Mouse (Mus musculus): Measurements from ENCODE around the gene Rac2. TPM values are rescaled to one million over a fixed set of nuclear protein-coding genes. Genes with fewer than 3 reads are reported as not detected.

Rac2 gene
- polyA plus RNA-seq, 1 experiment from 2014 or later: 13.3 TPM

GRCm38 (mm10) chr15:78530671-78531450, 41.7 kb downstream of the Rac2 start, which contains the start of gene C1qtnf6:
Gene C1qtnf6 (minus strand): TSS chr15:78531416.
- 65% methylated on average over 17 of the region's 17 CpGs for WGBS
- H3K36me3 ChIP-seq: 0 out of 2 replicates have a peak, but pooled peaks cover 2% of the 10 kb centered on the region
- no peaks in the 10 kb centered on the region for H3K9me3 ChIP-seq
- peak within 1 kb of the TSS; percentile 86 for H3K27ac ChIP-seq
- ATAC-seq (ENCODE audit: insufficient number of reproducible peaks, insufficient read depth, low FRiP score, low TSS enrichment, low read depth): no peak
- peaks cover 42% of the 10 kb centered on the region for H3K4me1 ChIP-seq
- peak within 1 kb of the TSS; percentile 25 for H3K4me3 ChIP-seq
- H3K9ac ChIP-seq: peak within 1 kb of the TSS; percentile 67
- peak within 1 kb of the TSS; percentile 58 for H3K4me2 ChIP-seq
- no peaks in the 10 kb centered on the region; the same call in 1 of the 2 replicates for H3K27me3 ChIP-seq

- Histone ChIP-seq H3K4me3 (0 out of 2 replicates have a peak overlapping the region, but pooled peaks have one; percentile 43), H3K4me2 (peak overlapping the region; percentile 73), H3K27me3 (no peaks in the 10 kb centered on the region; the same call in 1 of the 2 replicates), H3K36me3 (peaks cover 6% of the 10 kb centered on the region; the same call in 1 of the 2 replicates), H3K9ac (peak overlapping the region; percentile 71), H3K4me1 (peaks cover 42% of the 10 kb centered on the region), H3K27ac (peak overlapping the region; percentile 83), H3K9me3 (no peaks in the 10 kb centered on the region)
- no peak for ATAC-seq (ENCODE audit: insufficient number of reproducible peaks, insufficient read depth, low FRiP score, low TSS enrichment, low read depth)
- 74% methylated on average over 3 of the region's 3 CpGs for WGBS
Observed at GRCm38 (mm10) chr15:78530141-78530540, 42.4 kb downstream of the Rac2 start.

DNA sequence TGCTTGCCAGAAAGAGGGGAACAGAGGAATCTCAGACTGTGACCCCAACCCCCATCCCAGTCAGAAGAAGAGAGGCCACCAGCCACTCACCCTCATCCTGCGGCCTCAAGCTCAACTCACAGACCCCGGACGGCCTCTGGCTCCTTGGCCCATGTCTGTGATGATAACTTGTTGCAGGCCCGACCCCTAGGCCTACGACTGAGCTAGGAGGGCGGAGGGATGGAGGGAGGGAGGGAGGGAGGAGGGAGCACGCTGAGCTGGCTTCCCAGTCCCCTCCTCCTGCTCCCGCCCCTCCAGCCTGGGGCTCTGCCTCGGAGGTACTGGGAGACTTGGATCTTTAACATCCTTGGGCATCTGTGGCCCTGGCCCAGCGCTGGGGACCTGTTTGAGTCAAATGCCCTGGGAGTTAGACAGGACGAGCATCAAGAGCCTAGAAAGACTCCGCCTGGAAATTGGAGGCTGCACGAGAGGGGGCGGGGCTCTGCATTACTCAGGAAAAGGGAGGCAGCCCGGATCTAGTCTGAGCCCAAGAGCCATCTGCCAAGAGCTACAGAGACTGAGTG, 43.1 kb downstream of the Rac2 start:
- H3K27me3 ChIP-seq: no peaks in the 10 kb centered on the region; the same call in 1 of the 2 replicates
- H3K4me1 ChIP-seq: peaks cover 42% of the 10 kb centered on the region
- peaks cover 10% of the 10 kb centered on the region; the same call in 1 of the 2 replicates for H3K36me3 ChIP-seq
- peak overlapping the region; percentile 83 for H3K27ac ChIP-seq
- peak overlapping the region; percentile 71 for H3K9ac ChIP-seq
- H3K9me3 ChIP-seq: no peaks in the 10 kb centered on the region
- H3K4me3 ChIP-seq: peak overlapping the region; percentile 43
- peak overlapping the region; percentile 73 for H3K4me2 ChIP-seq
- ATAC-seq (ENCODE audit: insufficient number of reproducible peaks, insufficient read depth, low FRiP score, low TSS enrichment, low read depth): peak; percentile 63
- under 1% methylated on average over 13 of the region's 15 CpGs for WGBS

GRCm38 (mm10) chr15:78528726-78529411, 43.7 kb downstream of the Rac2 start:
- 40% methylated on average over 11 of the region's 11 CpGs for WGBS
- peak overlapping the region; percentile 43 for H3K4me3 ChIP-seq
- peaks cover 13% of the 10 kb centered on the region; the same call in 1 of the 2 replicates for H3K36me3 ChIP-seq
- H3K9me3 ChIP-seq: no peaks in the 10 kb centered on the region
- no peaks in the 10 kb centered on the region; the same call in 1 of the 2 replicates for H3K27me3 ChIP-seq
- H3K9ac ChIP-seq: peak overlapping the region; percentile 71
- no peak for ATAC-seq (ENCODE audit: insufficient number of reproducible peaks, insufficient read depth, low FRiP score, low TSS enrichment, low read depth)
- peak overlapping the region; percentile 83 for H3K27ac ChIP-seq
- peak overlapping the region; percentile 73 for H3K4me2 ChIP-seq
- peaks cover 42% of the 10 kb centered on the region for H3K4me1 ChIP-seq

- peaks cover 42% of the 10 kb centered on the region for H3K4me1 ChIP-seq
- no peaks in the 10 kb centered on the region; the same call in 1 of the 2 replicates for H3K27me3 ChIP-seq
- H3K4me3 ChIP-seq: no peak overlapping the region
- H3K4me2 ChIP-seq: peak overlapping the region; percentile 73
- WGBS: 66% methylated on average over 7 of the region's 7 CpGs
- H3K9me3 ChIP-seq: no peaks in the 10 kb centered on the region
- peak overlapping the region; percentile 83; the same call in 1 of the 2 replicates for H3K27ac ChIP-seq
- peaks cover 13% of the 10 kb centered on the region; the same call in 1 of the 2 replicates for H3K36me3 ChIP-seq
- H3K9ac ChIP-seq: no peak overlapping the region
- no peak for ATAC-seq (ENCODE audit: insufficient number of reproducible peaks, insufficient read depth, low FRiP score, low TSS enrichment, low read depth)
Observed at GRCm38 (mm10) chr15:78527973-78528372, 44.6 kb downstream of the Rac2 start.

DNA sequence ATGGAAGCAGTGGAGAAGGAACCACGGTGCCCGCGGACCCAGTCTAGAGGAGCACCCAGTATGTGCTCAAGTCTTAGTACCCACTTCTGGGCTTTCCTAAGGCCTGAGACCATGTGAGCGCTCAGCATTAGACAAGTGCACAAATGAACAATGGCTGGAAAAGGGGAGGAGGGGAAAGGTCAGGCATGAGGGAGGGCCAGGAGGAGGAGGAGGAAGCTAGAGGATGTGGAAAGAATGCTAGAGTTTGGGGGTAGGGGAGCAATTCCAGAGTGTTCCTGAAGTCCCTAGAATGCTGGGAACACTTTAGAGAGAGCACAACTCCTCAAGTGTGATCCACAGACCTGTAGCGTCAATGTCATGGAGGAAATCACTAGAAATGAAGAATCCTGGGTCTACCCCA, 48.4 kb downstream of the Rac2 start:
- Histone ChIP-seq H3K4me1 (peaks cover 34% of the 10 kb centered on the region), H3K9me3 (no peaks in the 10 kb centered on the region), H3K27ac (no peak overlapping the region), H3K9ac (no peak overlapping the region), H3K4me3 (no peak overlapping the region), H3K4me2 (no peak overlapping the region), H3K36me3 (peaks cover 13% of the 10 kb centered on the region; the same call in 1 of the 2 replicates), H3K27me3 (no peaks in the 10 kb centered on the region)
- 88% methylated on average over 5 of the region's 5 CpGs for WGBS
- no peak for ATAC-seq (ENCODE audit: insufficient number of reproducible peaks, insufficient read depth, low FRiP score, low TSS enrichment, low read depth)

DNA sequence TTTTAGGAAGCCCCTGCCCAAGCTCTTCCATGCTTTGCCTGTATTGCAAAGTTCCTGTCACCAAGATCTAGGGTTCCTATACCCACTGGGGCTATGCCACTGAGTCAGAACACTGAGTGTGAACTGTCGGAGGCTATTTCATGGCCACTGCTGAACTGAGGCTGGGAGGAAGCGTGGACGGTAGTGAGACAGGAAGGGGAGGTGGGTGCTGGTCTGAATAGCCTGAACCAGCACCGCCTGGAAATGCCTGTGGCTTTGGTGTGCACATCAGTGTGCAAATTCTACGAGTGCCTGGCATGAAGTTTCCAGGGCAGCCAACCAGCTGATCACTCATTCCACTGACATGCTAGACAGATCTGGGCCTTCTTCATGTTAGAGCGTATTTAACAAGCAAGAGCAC, 50.7 kb downstream of the Rac2 start:
- H3K4me1 ChIP-seq: peaks cover 26% of the 10 kb centered on the region

GRCm38 (mm10) chr15:78521331-78521730, 51.3 kb downstream of the Rac2 start:
- WGBS: 58% methylated on average over 8 of the region's 8 CpGs
- Histone ChIP-seq H3K9me3 (no peaks in the 10 kb centered on the region), H3K4me3 (no peak overlapping the region), H3K4me2 (no peak overlapping the region), H3K27me3 (no peaks in the 10 kb centered on the region), H3K36me3 (peaks cover 13% of the 10 kb centered on the region; the same call in 1 of the 2 replicates), H3K9ac (no peak overlapping the region), H3K27ac (no peak overlapping the region), H3K4me1 (peaks cover 32% of the 10 kb centered on the region)
- no peak for ATAC-seq (ENCODE audit: insufficient number of reproducible peaks, insufficient read depth, low FRiP score, low TSS enrichment, low read depth)

More for the DNA sequence above, 50.7 kb downstream of the Rac2 start:
- 70% methylated on average over 6 of the region's 6 CpGs for WGBS
- no peak overlapping the region for H3K4me2 ChIP-seq
- no peak overlapping the region for H3K4me3 ChIP-seq
- H3K9me3 ChIP-seq: no peaks in the 10 kb centered on the region
- peaks cover 13% of the 10 kb centered on the region; the same call in 1 of the 2 replicates for H3K36me3 ChIP-seq
- H3K9ac ChIP-seq: no peak overlapping the region
- no peaks in the 10 kb centered on the region for H3K27me3 ChIP-seq
- no peak for ATAC-seq (ENCODE audit: insufficient number of reproducible peaks, insufficient read depth, low FRiP score, low TSS enrichment, low read depth)
- no peak overlapping the region for H3K27ac ChIP-seq

DNA sequence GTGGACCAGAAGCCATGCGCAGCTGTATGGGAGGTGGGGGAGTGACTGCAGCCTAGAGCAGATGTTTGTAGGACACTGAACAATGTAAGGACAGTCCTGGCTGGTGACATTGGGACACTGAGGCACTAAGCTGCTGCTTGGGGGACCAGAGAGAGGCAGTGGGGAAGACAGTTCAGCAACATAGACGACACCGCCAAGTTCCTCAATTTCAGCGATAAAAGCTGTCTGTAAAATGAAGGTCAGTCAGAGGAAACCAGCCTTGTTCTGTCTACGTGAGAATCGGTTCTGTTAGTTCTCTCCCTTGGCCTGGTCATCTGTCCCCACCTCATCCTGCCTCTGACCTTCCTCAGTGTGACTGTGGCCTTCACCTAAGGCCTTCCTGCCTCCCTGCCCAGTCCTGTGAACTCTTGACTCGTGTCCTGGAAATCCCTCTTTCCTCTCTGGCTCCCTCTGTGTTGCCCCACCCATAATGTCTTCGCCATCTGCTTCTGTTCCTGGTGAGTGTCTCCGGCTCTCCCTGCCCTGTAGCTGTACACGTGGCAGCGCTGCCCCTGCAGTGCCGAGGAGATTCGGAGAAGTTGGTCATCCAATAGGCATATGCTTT, 52.4 kb downstream of the Rac2 start:
- H3K27me3 ChIP-seq: no peaks in the 10 kb centered on the region
- no peak overlapping the region for H3K27ac ChIP-seq

GRCm38 (mm10) chr15:78518221-78518620, 54.4 kb downstream of the Rac2 start:
- Histone ChIP-seq H3K4me1 (peaks cover 54% of the 10 kb centered on the region), H3K27ac (no peak overlapping the region), H3K27me3 (no peaks in the 10 kb centered on the region), H3K36me3 (no peaks in the 10 kb centered on the region), H3K4me3 (no peak overlapping the region), H3K4me2 (no peak overlapping the region), H3K9me3 (no peaks in the 10 kb centered on the region), H3K9ac (0 out of 2 replicates have a peak overlapping the region, but pooled peaks have one; percentile 16)
- 59% methylated on average over 7 of the region's 7 CpGs for WGBS
- ATAC-seq (ENCODE audit: insufficient number of reproducible peaks, insufficient read depth, low FRiP score, low TSS enrichment, low read depth): no peak

More for the DNA sequence above, 52.4 kb downstream of the Rac2 start:
- no peak for ATAC-seq (ENCODE audit: insufficient number of reproducible peaks, insufficient read depth, low FRiP score, low TSS enrichment, low read depth)
- Histone ChIP-seq H3K4me3 (no peak overlapping the region), H3K9me3 (no peaks in the 10 kb centered on the region), H3K36me3 (peaks cover 7% of the 10 kb centered on the region; the same call in 1 of the 2 replicates), H3K9ac (no peak overlapping the region), H3K4me1 (peaks cover 43% of the 10 kb centered on the region), H3K4me2 (no peak overlapping the region)
- WGBS: 66% methylated on average over 13 of the region's 13 CpGs

- H3K36me3 ChIP-seq: no peaks in the 10 kb centered on the region
- no peak overlapping the region for H3K9ac ChIP-seq
- WGBS: 40% methylated on average over 6 of the region's 6 CpGs
- H3K4me2 ChIP-seq: peak overlapping the region; percentile 12; the same call in 1 of the 2 replicates
- peak overlapping the region; percentile 85 for H3K27ac ChIP-seq
- peaks cover 46% of the 10 kb centered on the region for H3K4me1 ChIP-seq
- no peaks in the 10 kb centered on the region for H3K9me3 ChIP-seq
- H3K4me3 ChIP-seq: no peak overlapping the region
- ATAC-seq (ENCODE audit: insufficient number of reproducible peaks, insufficient read depth, low FRiP score, low TSS enrichment, low read depth): no peak; the same call in 1 of the 2 replicates
- H3K27me3 ChIP-seq: no peaks in the 10 kb centered on the region
Observed at GRCm38 (mm10) chr15:78515759-78516158, 56.8 kb downstream of the Rac2 start.

Measured in embryonic facial prominence, embryonic 13.5 days (tissue).